Mouse (Mus musculus): ENCODE data around the gene Lpar2.

Gene Lpar2

DNA sequence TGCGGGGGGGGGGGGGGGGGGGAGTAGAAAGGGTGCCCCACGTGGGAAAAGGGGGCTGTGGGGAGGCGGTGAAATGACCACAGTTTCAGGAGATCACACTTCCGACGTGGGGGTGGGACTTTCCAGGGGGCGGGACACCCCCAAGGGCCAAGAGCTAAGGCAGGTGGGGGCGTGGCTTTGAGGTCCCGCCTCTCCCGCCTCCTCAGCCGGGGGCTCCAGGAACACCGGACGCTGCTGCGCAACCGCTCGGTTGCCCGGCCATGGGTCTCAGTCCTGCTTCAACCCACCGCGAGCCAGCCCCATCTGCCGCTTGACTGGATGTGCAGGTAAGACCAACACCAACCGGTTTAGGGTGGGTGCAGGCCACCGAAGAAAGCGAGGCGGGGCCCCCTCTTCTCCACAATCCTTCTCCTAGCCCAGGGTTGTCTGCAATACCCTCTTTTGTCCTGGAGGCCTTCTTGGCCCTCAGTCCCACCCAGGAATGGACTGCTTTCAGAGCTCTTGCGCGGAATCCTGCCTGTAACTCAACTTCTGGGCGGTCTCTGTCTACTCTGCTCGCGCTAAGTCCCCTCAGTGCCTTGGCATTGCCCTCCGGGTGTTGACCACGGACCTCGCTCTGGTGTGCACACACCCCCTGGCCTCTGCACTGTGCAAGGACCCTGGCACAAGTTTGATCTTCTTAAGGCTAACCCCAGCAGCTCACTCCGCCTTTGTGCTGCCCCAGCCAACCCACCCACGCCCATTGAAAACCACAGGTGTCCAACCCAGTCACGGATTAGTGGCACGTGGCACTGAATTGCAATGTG lies at the start of gene Lpar2:
Gene Lpar2, plus strand, starts transcription at position 44 of the 806 bp plus-strand sequence.
- peak; percentile 67 to 82 for DNase-seq

DNA sequence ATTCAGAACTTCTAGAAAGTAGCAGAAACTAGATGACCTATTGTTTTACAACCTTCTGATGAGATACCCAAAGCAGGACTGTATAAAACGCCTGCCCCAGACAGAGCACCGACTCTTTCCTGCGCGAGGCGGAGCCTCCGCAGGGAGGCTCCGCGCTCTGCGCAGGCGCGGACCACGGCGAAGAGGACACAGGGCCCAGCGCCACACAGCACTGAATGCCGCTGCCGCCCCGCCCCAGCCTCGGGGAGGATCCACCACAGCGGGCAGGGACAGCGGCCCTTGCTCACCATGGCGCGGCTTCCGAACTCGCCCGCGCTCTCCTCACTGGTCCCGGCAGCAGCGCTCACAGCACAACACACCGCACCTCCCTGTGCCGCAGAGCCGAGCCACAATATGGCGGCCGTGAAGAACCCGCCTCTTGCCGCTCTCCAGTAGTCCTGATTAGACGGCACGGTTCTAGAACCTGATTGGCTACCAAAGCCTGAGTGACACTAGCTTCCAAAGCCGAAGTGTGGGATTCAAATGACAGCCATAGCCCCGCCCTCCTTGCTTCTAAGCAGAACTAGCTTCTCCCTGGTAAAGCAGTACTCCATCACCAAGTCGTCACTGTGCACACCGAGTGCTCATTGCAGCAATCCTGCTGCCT lies 47.6 kb upstream of the Lpar2 start, which contains the start of gene Gm20422:
Gene Gm20422, minus strand, starts transcription at position 384 of the 646 bp plus-strand sequence.
- peak; percentile 91 to 94 for DNase-seq

DNA sequence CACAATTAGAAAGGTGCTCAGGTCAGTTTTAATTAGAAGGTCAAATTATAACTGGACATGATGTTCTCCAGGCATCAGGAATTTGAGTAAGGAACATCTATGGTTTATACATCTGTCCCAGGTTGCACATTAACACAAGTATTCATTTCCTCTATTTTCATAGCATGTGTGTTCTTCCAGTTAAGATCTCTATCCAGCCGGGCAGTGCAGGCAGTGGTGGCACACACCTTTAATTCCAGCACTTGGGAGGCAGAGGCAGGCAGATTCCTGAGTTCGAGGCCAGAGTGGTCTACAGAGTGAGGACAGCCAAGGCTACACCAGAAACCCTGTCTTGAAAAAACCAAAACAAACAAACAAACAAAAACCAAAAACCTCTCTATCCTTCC lies 47.1 kb upstream of the Lpar2 start:
- DNase-seq, result no peak

DNA sequence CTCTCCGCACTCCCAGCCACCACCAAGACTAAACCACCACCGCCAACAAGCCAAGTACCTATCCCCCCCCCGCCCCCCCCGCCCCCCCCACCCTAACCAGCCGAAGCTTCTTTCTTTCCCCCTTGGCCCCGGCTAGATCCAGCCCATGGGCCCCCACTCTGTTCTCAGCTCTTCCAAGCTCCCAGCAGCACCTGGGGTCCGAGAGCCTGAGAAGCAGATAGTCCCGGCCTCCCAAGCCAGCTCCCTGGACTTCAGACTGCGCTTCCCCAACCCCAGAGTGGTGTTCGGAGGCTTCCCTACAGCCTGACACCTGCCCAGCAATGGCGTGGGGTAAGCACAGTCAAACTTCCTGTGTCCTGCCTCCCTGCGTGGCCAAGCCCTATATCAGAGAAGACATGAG lies 45.1 kb upstream of the Lpar2 start:
- no peak for DNase-seq

DNA sequence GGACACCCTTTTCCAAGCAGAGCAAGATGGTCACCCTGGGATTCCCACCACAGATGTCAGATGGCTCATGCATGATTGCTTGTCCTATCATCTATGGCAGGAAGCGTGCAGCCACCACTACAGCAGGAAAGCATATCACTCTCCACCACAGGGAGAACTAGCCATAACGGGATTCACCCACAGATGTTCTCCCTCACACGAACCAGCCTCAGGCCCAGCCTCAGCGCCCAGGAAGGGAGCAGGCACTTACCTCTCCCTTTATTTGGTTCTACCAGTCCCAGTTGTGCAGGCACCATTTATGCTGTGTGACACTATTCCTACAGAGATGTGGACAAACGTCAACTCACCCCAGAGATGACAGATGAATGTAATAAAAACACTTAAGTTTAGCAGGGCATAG lies 33.1 kb upstream of the Lpar2 start:
- DNase-seq, result no peak

DNA sequence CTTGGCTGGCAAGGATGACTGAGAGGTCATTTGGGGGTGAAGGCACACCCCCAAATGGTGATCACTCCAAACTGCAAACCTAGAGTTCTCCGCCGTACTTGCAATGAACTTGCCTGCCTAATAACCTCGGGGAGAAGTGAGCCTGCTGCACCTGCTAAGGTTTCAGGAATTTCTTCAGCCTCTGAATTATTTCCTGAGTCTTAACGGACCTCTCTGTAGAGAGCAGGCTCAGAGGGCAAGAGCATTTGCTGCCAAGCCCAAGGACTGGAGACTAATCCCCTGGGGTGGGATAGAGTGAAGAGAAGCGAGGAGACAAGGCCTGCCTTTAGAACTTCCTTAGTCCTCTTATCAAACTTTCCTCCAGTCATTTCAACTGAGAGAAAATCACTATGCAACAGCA lies 32.5 kb upstream of the Lpar2 start:
- no peak for DNase-seq

DNA sequence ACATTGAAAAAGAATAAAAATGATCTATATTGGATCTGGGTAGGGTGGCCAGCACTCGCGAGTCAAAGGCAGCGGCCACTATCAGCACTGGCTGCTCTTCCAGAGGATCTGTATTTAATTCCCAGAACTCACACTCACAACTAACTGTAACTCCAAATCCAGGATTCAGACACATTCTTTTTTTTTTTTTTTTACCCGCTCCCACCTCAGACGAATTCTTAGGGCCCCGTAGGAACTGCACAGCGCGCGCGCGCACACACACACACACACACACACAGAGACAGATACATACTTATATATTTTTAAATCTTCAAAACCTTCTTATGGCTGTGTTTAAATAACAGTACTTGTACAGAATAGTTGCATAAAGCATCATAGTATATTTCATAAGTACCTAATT lies 31.9 kb upstream of the Lpar2 start:
- DNase-seq, result no peak

DNA sequence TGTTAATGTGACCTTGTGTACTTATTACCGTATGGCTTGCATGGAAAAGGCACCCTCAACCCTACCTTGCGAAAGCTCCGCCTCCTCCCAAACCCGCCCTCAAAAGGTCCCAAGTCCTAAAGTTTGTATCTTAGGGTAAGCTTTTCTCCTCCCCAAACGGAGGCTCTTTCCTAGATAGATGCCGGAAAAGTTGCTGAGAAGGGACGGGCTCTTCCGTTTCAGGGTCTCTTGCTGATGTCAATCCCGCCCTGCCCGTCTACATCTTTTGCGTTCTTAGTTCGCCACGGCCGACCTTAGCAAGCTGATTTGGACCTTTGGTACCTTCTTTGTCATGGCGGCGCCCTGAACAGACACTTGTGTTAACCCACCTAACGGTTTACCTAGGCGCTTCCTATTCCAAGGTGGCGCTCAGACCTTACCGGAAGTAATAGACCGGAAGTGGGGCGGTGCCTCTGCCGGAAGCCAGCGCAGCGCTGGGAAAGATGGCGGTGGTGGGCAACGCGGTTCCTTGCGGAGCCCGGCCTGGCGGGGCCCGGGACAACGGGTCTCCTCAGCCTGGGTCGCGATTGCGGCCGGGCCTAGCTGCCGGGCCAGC lies 31.4 kb upstream of the Lpar2 start, which contains the start of the genes Atp13a1 and Zfp866:
Gene Atp13a1, plus strand, starts transcription at position 391 of the 595 bp plus-strand sequence.
Gene Zfp866, minus strand, starts transcription at position 406 of the 595 bp plus-strand sequence.
- peak; percentile 90 to 92 for DNase-seq

DNA sequence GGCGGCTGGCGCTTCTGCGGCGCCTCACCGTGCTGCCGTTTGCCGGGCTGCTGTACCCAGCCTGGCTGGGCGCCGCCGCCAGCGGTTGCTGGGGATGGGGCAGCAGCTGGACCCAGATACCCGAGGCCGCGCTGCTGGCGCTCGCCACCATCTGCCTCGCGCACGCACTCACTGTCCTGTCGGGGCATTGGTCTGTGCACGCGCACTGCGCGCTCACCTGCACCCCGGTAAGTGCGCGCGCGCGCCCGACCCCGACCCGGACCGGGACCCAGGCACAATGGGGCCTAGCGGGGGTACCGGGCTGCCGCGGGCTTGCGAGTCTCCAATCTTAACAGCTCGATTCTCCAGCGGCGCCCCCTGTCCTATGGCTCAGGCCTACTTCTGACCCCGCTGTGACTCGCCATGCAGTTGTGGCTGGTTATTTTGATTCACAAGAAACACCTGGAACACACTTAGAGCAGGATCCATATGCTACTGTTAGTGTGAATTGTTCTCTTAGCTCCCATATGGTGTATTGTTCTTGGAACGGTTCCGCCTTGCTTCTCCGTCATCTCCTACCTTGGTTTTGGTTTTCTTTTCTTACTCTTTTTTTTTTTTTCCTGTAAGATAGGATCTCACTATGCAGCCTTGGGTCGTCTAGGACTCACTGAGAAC lies 30.7 kb upstream of the Lpar2 start:
- DNase-seq, result peak in 1 of 2 experiments; percentile 37

DNA sequence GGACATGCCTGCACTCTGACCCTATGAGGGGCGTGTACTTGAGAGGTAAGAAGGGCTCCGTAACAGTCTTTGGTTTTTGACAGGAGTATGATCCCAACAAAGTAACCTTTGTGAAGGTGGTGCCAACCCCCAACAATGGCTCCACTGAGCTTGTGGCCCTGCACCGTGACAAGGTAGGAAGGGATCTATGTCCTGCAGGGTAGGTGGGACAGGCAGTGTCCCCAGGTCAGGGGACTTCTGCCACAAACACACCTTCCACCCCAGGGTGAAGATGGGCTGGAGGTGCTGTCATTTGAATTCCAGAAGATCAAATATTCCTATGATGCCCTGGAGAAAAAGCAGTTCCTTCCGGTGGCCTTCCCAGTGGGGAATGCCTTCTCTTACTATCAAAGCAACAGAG lies 28.6 kb upstream of the Lpar2 start:
- DNase-seq, result no peak

DNA sequence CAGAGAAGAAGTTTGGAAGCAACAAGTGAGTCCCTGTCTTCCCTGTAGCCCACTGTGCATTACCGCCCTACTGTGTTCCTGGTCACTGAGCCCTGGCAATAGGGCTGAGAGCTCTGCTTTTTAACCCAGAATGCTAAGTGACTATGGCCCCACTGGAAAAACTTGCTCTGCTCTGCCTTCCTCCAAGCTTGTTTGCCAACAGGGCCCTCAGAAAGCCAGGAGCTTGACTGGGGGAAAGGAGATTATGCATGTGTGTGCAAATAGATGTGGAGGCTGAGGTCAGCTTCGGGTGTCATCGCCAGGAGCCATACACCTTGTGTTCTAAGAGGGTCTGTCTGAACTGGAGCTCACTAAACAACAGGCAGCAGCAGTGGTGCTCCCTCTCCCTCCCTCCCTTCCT lies 28.1 kb upstream of the Lpar2 start:
- no peak for DNase-seq

DNA sequence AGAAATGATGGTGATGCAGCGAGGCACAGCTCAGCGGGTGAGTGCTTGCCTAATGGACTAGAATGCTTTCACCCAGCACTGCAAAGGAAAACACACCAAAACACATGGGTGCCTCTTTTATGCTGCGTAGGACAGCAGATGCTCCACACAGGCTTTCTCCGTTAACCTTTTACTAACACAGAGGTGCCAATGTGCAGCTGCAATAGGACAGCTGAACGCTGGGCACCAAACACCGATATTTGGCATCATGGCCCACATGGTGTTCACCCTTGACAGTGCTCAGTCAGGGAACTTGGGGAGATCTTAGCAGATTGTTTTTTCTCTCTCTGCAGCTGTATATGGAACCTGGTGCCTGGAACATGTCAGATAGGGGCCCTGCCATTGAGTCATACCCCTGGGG lies 27.3 kb upstream of the Lpar2 start:
- no peak for DNase-seq

DNA sequence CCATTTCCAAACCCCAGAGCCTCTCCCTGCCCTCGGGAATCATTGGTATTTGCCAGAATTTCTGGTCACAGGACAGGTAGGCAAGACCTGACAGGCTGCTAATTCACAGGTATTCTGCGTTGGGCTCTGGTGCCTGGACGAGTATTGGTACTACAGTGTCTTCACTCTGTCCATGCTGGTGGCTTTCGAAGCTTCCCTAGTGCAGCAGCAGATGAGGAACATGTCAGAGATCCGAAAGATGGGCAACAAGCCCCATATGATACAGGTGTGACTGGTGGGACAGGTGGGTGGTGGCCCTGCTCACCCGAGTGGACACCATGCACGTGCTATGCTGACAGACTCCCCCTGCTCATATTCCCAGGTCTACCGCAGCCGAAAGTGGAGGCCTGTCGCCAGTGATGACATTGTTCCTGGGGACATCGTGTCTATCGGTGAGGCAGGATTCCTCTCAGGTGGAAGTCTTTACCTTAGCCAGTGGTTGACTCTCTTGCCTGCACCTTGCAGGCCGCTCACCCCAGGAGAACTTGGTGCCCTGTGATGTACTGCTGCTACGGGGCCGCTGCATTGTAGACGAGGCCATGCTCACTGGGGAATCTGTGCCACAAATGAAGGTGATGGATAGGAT lies 25.4 kb upstream of the Lpar2 start:
- DNase-seq, result no peak

DNA sequence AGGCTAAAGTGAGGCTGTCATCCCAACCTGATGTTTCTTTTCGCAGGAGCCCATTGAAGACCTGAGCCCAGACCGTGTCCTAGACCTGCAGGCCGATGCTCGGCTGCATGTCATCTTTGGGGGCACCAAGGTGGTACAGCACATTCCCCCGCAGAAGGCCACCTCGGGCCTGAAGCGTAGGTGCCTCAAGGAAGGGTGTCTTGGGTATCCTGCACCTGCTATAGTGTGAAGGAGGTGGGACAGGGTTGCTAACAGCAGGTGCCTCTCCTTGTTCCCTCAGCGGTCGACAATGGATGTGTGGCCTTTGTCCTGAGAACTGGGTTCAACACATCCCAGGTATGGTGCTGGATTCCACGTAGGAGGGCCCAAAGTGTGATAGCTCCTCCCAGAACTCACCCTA lies 24.6 kb upstream of the Lpar2 start:
- no peak for DNase-seq

DNA sequence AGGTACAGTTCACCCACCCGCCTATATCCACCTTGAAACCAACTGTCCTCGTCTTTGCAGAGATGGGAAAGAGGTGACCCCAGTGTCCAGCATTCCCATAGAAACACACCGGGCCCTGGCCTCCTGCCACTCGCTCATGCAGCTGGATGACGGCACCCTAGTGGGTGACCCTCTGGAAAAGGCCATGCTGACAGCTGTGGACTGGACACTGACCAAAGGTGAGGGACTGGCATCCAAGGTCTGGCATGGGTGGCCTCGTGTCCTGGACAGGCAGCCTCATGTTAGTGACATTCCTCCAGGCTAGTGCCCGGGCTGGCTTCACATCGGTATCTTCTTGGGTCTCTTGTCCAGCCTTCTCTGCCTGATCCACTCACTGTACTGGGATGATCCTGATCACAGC lies 23.0 kb upstream of the Lpar2 start:
- DNase-seq, result no peak

DNA sequence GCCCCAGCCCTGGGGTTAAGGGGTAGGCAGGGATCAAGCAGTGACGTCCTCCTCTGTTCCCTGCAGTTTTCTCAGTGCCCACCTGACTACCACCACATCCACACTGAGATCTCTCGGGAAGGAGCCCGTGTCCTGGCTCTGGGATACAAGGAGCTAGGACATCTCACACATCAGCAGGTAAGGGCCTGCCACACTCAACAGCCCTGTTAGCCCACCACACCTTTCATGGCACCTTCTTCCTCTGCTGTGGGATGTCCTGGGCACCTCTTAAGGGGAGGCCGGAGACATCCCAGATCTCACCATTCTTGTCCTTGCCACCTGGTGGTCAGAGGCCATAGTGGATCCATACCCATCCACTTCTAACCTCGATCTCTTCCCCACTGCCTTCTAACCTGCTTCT lies 22.3 kb upstream of the Lpar2 start:
- no peak for DNase-seq

DNA sequence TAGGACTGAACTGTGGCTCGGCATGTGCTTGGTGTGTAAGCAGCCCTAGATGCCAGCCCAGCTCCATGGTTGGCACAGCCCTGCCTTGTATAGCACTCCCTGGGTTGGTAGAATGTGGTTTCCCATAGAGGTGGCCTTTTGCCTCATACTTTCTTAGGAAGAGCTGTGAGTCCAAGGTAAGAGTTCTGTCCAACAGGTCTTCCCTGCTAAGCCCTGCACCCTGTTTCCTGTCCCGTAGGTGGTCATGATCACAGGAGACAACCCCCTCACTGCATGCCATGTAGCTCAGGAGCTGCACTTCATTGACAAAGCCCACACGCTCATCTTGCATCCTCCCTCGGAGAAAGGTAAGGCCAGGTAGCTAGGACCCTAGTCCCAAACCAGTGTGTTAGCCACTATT lies 20.4 kb upstream of the Lpar2 start:
- peak in 1 of 2 experiments; percentile 9 for DNase-seq

DNA sequence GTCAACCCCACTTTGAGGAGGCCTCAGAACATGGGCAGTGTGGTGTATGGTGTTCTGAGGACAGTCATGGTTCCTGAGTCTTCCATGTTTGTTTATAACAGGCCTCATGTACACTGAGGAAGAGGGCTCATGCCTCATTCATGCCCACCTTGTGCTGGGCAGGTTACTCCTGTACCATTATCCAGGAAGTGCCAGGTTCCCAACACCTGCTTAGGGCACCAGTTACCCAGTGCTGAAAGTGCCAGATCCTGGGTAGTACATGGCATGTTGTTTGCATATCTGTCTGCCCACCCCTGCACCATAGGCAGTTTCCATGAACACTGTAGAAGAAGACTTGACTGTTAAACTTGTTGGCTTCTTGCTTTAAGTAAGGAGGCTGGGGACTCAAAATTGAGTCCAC lies 20.0 kb upstream of the Lpar2 start:
- no peak for DNase-seq

DNA sequence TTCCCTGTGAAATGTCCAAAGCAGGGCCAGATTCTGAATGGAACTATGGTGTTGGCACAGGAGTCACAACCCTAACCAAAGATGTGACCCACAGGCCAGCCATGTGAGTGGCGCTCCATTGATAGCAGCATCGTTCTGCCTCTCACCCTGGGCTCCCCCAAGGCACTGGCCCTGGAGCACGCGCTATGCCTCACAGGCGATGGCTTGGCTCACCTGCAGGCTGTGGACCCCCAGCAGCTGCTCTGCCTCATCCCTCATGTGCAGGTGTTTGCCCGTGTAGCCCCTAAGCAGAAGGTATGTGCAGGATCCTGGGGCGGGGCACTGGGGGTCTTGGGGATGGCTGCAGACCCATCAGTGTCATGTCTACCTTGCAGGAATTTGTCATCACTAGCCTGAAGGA lies 18.9 kb upstream of the Lpar2 start:
- DNase-seq, result peak in 1 of 2 experiments; percentile 17

DNA sequence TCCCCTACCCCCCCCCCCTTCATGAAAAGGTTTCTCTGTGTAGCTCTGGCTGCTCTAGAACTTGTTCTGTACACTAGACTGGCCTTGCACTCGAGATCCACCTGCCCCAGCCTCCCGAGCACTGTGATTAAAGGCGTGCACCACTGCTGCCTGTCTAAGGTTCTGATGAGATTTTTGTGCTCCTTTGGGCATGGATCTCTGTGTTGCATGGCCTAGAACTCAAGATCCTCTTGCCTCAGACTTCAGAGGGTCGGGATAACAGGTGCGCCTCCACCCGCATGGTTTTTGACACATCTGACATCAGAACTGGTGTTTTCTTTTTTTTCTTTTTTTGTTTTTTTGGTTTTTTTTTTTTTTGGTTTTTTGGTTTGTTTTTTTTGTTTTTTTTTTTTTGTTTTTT lies 17.7 kb upstream of the Lpar2 start:
- DNase-seq, result no peak

DNA sequence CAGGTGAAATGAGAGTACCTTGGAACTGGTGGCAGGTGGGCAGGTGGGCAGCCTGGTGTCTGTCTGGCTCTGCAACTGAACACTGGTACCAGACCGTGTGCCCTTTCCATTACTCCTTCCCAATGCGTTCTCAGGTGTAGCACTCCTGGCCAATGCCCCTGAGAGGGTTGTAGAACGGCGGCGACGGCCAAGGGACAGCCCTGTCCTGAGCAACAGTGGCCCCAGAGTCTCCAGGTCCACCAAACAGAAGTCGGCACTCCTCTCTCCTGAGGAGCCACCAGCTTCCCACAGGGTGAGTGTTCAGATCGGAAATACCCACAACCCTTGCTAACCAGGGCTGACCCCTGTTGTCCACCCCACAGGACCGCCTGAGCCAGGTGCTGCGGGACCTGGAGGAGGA lies 17.1 kb upstream of the Lpar2 start:
- DNase-seq, result peak in 1 of 2 experiments; percentile 19

DNA sequence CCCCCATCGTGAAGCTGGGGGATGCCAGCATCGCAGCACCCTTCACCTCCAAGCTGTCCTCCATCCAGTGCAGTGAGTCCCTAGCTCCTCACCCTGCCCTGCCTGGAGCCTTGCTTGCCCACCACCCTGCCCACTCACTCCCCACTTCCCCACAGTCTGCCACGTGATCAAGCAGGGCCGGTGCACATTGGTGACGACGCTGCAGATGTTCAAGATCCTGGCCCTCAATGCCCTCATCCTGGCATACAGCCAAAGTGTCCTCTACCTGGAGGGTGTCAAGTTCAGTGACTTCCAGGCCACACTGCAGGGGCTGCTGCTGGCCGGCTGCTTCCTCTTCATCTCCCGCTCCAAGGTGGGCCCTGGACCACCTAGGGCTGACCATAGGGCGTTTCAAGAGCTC lies 16.7 kb upstream of the Lpar2 start:
- DNase-seq, result no peak

DNA sequence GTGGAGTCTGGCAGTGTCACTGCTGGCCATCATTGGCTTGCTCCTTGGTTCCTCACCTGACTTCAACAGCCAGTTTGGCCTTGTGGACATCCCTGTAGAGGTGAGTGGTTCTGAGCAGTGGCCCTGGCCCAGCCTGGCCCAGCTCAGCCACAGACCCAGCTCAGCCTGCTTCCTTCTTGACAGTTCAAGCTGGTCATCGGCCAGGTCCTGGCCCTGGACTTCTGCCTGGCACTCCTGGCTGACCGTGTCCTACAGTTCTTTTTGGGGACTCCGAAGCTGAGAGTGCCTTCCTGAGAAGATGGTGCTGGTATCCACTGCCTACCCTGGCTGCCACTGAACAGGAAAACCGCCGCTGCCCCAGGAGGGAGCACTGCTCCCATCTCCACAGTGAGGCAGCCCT lies 15.0 kb upstream of the Lpar2 start:
- DNase-seq, result peak in 1 of 2 experiments; percentile 21

All from lung, postnatal 4 days (tissue).